Mouse (Mus musculus) midbrain, postnatal 0 days (tissue): ENCODE measurements around the gene Atp10a. TPM values are rescaled to one million over a fixed set of nuclear protein-coding genes. Genes with fewer than 3 reads are reported as not detected.

Experiments
- ATAC-seq: fragments of 200-750 bp; cut with Nextera tagmentation; 2 replicates; pipeline ENCODE4 v1.8.0; 2017; ENCODE audit warnings: moderate number of reproducible peaks, mild to moderate bottlenecking, moderate TSS enrichment, moderate library complexity; ENCODE audit not compliant: low FRiP score
- DNase-seq: peaks from one replicate; pipeline ENCODE4 v3.0.0-alpha.2; 2015; ENCODE audit warnings: low spot score
- H3K27ac ChIP-seq: fragments of 300-500 bp; sonication (generic); 2 replicates; pipeline ENCODE4 v1.5.1; 2014; ENCODE audit warnings: low read depth, mild to moderate bottlenecking, low read length, mixed read lengths
- H3K27me3 ChIP-seq: fragments of 300-500 bp; sonication (generic); 2 replicates; pipeline ENCODE4 v1.6.1; 2014; ENCODE audit warnings: low read length, control low read depth, mixed read lengths; ENCODE audit not compliant: insufficient read depth
- H3K36me3 ChIP-seq: fragments of 300-500 bp; sonication (generic); 2 replicates; pipeline ENCODE4 v1.6.1; 2014; ENCODE audit warnings: low read length, control low read depth, mixed read lengths; ENCODE audit not compliant: insufficient read depth
- H3K4me1 ChIP-seq: fragments of 300-500 bp; sonication (generic); 2 replicates; pipeline ENCODE4 v1.6.1; 2014; ENCODE audit warnings: mild to moderate bottlenecking, control low read depth, antibody characterized with exemption, low read length, mixed read lengths; ENCODE audit not compliant: insufficient read depth
- H3K4me2 ChIP-seq: fragments of 300-500 bp; sonication (generic); 2 replicates; pipeline ENCODE4 v1.6.1; 2014; ENCODE audit warnings: low read depth, mild to moderate bottlenecking, low read length, mixed read lengths; ENCODE audit not compliant: poor library complexity, severe bottlenecking
- H3K4me3 ChIP-seq: fragments of 300-500 bp; sonication (generic); 2 replicates; pipeline ENCODE4 v1.5.1; 2014; ENCODE audit warnings: low read depth, mild to moderate bottlenecking, low read length, moderate library complexity
- H3K9ac ChIP-seq: fragments of 300-500 bp; sonication (generic); replicated peaks from 2 replicates; pipeline ENCODE4 v1.6.1; 2014; ENCODE audit warnings: mild to moderate bottlenecking, low read length, moderate library complexity, mixed read lengths; ENCODE audit not compliant: poor library complexity, severe bottlenecking
- H3K9me3 ChIP-seq: fragments of 300-500 bp; sonication (generic); 2 replicates; pipeline ENCODE4 v1.6.1; 2016; ENCODE audit warnings: low read length, control low read depth
- CTCF ChIP-seq: IDR thresholded peaks from 2 replicates; pipeline ENCODE4 v1.5.1; 2016; ENCODE audit warnings: antibody characterized with exemption, mild to moderate bottlenecking
- WGBS: fragments of 180-500 bp; shearing (Covaris S2); extraction: QIAGEN DNeasy Blood & Tissue Kit; methylation state at CpG from one replicate; pipeline ENCODE4 v1.1.7; 2014; 5-methylcytosine and 5-hydroxymethylcytosine counted together
- polyA plus RNA-seq: library from polyadenylated mRNA; unstranded; fragments of >200 nt; fragmentation: Nextera tagmentation; extraction: Ambion mirVana; gene quantifications from 2 replicates; pipeline ENCODE4 v1.2.1, GENCODE M21; 2015
- total RNA-seq: library from RNA; depleted of rRNA; stranded (reverse); fragments of >200 nt; gene quantifications from 2 replicates; pipeline ENCODE4 v1.2.3, GENCODE M21; 2014; rRNA removed

Gene Atp10a
- total RNA-seq (5.8 and 8.8 TPM in 2 replicates), polyA plus RNA-seq (0.72 and 1.5 TPM in 2 replicates)

GRCm38 (mm10) chr7:58655866-58656265, at the start of gene Atp10a:
Atp10a (plus strand) TSS chr7:58656166.
- Histone ChIP-seq H3K27me3 (no peaks in the 10 kb centered on the region), H3K4me1 (no peaks in the 10 kb centered on the region), H3K9ac (no peak within 1 kb of the TSS), H3K27ac (no peak within 1 kb of the TSS), H3K36me3 (no peaks in the 10 kb centered on the region), H3K9me3 (no peaks in the 10 kb centered on the region), H3K4me3 (no peak within 1 kb of the TSS), H3K4me2 (no peak within 1 kb of the TSS)
- 84% methylated on average over 6 of the region's 6 CpGs for WGBS
- DNase-seq: no peak
- no peak for ATAC-seq
- TF ChIP-seq CTCF: no peak

GRCm38 (mm10) chr7:58618048-58618447, 37.9 kb upstream of the Atp10a start:
- WGBS: 68% methylated on average over 1 of the region's 1 CpGs
- no peaks in the 10 kb centered on the region for H3K4me1 ChIP-seq
- no peak for TF ChIP-seq CTCF
- H3K27me3 ChIP-seq: no peaks in the 10 kb centered on the region
- H3K4me3 ChIP-seq: no peak overlapping the region
- H3K9ac ChIP-seq: no peak overlapping the region
- DNase-seq: no peak
- H3K36me3 ChIP-seq: no peaks in the 10 kb centered on the region
- no peaks in the 10 kb centered on the region for H3K9me3 ChIP-seq
- no peak for ATAC-seq
- no peak overlapping the region for H3K4me2 ChIP-seq
- H3K27ac ChIP-seq: no peak overlapping the region

GRCm38 (mm10) chr7:58626305-58627155, 29.4 kb upstream of the Atp10a start:
- peaks cover 4% of the 10 kb centered on the region; the same call in 1 of the 2 replicates for H3K4me1 ChIP-seq
- no peak overlapping the region for H3K4me3 ChIP-seq
- no peak for ATAC-seq
- DNase-seq: peak; percentile 27
- H3K9ac ChIP-seq: no peak overlapping the region
- H3K36me3 ChIP-seq: no peaks in the 10 kb centered on the region
- H3K27me3 ChIP-seq: no peaks in the 10 kb centered on the region
- peak overlapping the region; percentile 32; the same call in 1 of the 2 replicates for H3K27ac ChIP-seq
- WGBS: 65% methylated on average over 9 of the region's 9 CpGs
- no peaks in the 10 kb centered on the region for H3K9me3 ChIP-seq
- H3K4me2 ChIP-seq: no peak overlapping the region
- TF ChIP-seq CTCF: no peak

- H3K27ac ChIP-seq: no peak overlapping the region
- DNase-seq: no peak
- H3K9ac ChIP-seq: no peak overlapping the region
- peaks cover 4% of the 10 kb centered on the region; the same call in 1 of the 2 replicates for H3K4me1 ChIP-seq
- no peaks in the 10 kb centered on the region for H3K36me3 ChIP-seq
- 74% methylated on average over 1 of the region's 1 CpGs for WGBS
- no peak overlapping the region for H3K4me3 ChIP-seq
- TF ChIP-seq CTCF: no peak
- ATAC-seq: no peak
- no peak overlapping the region for H3K4me2 ChIP-seq
- no peaks in the 10 kb centered on the region for H3K27me3 ChIP-seq
- no peaks in the 10 kb centered on the region for H3K9me3 ChIP-seq
Observed at GRCm38 (mm10) chr7:58627381-58627780, 28.6 kb upstream of the Atp10a start.

- Histone ChIP-seq H3K36me3 (no peaks in the 10 kb centered on the region), H3K27ac (no peak overlapping the region), H3K4me3 (no peak overlapping the region), H3K4me2 (no peak overlapping the region), H3K9ac (no peak overlapping the region), H3K4me1 (peaks cover 4% of the 10 kb centered on the region; the same call in 1 of the 2 replicates), H3K27me3 (no peaks in the 10 kb centered on the region), H3K9me3 (no peaks in the 10 kb centered on the region)
- 91% methylated on average over 2 of the region's 2 CpGs for WGBS
- TF ChIP-seq CTCF: peak; percentile 31
- ATAC-seq: no peak
- no peak for DNase-seq
Observed at GRCm38 (mm10) chr7:58629233-58629632, 26.7 kb upstream of the Atp10a start.

GRCm38 (mm10) chr7:58633683-58634082, 22.3 kb upstream of the Atp10a start:
- Histone ChIP-seq H3K9ac (no peak overlapping the region), H3K27me3 (no peaks in the 10 kb centered on the region), H3K36me3 (no peaks in the 10 kb centered on the region), H3K4me2 (no peak overlapping the region), H3K9me3 (no peaks in the 10 kb centered on the region), H3K4me3 (no peak overlapping the region), H3K4me1 (no peaks in the 10 kb centered on the region), H3K27ac (no peak overlapping the region)
- WGBS: 69% methylated on average over 1 of the region's 1 CpGs
- DNase-seq: no peak
- no peak for TF ChIP-seq CTCF
- ATAC-seq: no peak
